Mouse (Mus musculus) bone marrow, adult 2 months (tissue): Measurements from ENCODE around the gene Dbndd2. TPM values are rescaled to one million over a fixed set of nuclear protein-coding genes. Genes with fewer than 3 reads are reported as not detected.

Experiments
- H3K27ac ChIP-seq: fragments of 200-500 bp; 2 replicates; pipeline ENCODE4 v1.5.1; 2012; ENCODE audit warnings: low read depth, mild to moderate bottlenecking, control low read depth, inconsistent platforms, low read length; ENCODE audit not compliant: control insufficient read depth, poor library complexity, insufficient read depth
- H3K4me1 ChIP-seq: fragments of 200-500 bp; 2 replicates; pipeline ENCODE4 v1.6.1; 2011; ENCODE audit warnings: low read length; ENCODE audit not compliant: control insufficient read depth, insufficient read depth
- H3K4me3 ChIP-seq: fragments of 200-500 bp; replicated peaks from 2 replicates; pipeline ENCODE3; 2011; ENCODE audit warnings: mild to moderate bottlenecking, low read depth, low read length, control low read depth; ENCODE audit not compliant: control insufficient read depth
- CTCF ChIP-seq: fragments of 200-500 bp; IDR thresholded peaks from 2 replicates; pipeline ENCODE4 v1.5.1; 2011; ENCODE audit warnings: low read length, control low read depth; ENCODE audit not compliant: control insufficient read depth, insufficient read depth
- POLR2A ChIP-seq: fragments of 200-500 bp; IDR thresholded peaks from 2 replicates; pipeline ENCODE4 v1.6.1; 2011; ENCODE audit warnings: low read depth, mild to moderate bottlenecking, control low read depth, low read length, borderline replicate concordance; ENCODE audit not compliant: control insufficient read depth
- WGBS: fragments of 180-500 bp; shearing (Covaris S2); methylation state at CpG from one replicate; pipeline ENCODE4 v1.1.7; 2018; 5-methylcytosine and 5-hydroxymethylcytosine counted together
- polyA plus RNA-seq: library from polyadenylated mRNA; stranded (reverse); fragments of >200 nt; gene quantifications from 2 replicates; pipeline ENCODE4 v1.2.4, GENCODE M21; 2011; ENCODE audit warnings: low replicate concordance; ENCODE audit not compliant: missing spikeins, insufficient read depth, insufficient read length

Dbndd2 gene
- polyA plus RNA-seq, 1 experiment: 7.5 TPM

DNA sequence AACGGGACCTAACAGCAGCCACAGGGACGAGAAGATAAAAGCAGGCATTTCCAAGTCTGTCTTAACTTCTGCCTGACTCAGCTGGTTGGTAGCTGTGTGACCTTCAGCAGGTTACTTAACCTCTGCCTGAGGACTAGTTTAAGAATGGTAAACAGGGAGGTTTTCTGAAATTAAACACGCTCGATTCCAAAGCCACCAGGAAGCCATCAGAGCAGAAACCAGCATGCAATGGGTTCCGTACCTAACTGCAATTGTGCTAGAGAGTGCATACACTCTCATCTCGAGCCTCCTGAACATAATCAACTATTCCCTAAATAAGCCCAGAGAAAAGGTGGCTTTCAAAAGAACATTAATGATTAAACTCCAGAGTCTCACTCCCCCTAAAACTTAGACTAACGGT lies 44.2 kb upstream of the Dbndd2 start:
- Histone ChIP-seq H3K27ac (no peak overlapping the region), H3K4me3 (peak overlapping the region; percentile 76), H3K4me1 (no peaks in the 10 kb centered on the region)
- no peak for TF ChIP-seq CTCF
- TF ChIP-seq POLR2A: no peak
- 14% methylated on average over 7 of the region's 7 CpGs for WGBS

DNA sequence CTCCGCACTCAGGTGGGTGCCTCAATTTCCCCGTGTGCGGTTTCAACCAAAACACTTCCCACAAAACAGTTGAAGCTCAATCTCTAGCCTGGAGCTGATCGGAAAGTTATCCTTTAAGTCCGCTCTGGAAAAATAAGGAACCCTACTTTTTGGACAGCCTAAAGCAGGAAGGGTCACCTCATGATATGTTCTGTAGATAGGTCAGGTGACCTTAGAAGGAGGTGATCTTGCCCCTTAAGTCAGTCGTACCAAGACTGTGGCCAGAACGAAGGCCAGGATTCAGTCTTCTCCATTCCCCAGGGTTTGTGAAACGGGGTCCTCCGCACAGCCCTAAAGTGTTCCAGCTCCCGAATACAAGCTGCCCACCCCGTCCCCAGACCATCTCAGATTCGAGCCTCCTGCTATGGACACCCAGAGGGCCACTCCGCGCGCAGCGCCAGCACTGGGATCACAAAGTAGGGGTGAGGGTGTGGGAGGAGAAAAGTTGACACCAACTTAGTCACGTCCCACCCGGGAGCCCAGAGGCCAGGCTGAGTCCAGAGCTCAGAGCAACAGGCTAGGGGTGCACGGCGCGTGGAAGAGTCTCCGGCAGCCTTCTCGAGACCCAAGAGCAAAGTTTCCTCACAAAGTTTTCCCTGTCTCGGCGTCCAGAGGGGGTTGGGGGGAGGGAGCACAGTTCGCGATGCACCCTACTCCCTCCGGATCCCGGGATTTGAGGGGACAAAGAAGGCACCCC lies 43.4 kb upstream of the Dbndd2 start:
- no peak for TF ChIP-seq CTCF
- TF ChIP-seq POLR2A: no peak
- 6% methylated on average over 29 of the region's 29 CpGs for WGBS
- peak overlapping the region; percentile 76 for H3K4me3 ChIP-seq
- H3K27ac ChIP-seq: peak overlapping the region; percentile 80
- H3K4me1 ChIP-seq: no peaks in the 10 kb centered on the region

DNA sequence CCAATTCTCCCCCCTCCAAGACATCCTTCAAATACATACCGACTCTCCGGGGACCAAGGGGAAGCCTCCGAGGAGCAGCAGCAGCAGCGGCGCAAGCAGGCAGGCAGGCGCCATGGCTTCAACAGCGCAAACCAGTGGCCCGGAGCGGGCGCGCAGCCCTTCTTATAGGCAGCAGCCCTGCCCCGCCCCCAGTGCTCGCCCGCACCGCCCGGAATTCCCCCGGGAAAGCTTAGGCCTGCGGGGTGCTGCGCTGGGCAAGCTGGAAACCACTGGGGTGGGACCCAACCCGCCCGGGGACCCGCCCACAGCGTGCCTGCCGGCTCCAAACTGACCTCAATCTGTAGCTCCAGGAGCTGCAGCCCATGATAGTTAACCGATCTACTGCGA lies 42.9 kb upstream of the Dbndd2 start:
- H3K27ac ChIP-seq: peak overlapping the region; percentile 80
- WGBS: 1% methylated on average over 26 of the region's 26 CpGs
- H3K4me1 ChIP-seq: no peaks in the 10 kb centered on the region
- TF ChIP-seq POLR2A (peak; percentile 80; the same call in 1 of the 2 replicates), CTCF (no peak)
- peak overlapping the region; percentile 76 for H3K4me3 ChIP-seq

DNA sequence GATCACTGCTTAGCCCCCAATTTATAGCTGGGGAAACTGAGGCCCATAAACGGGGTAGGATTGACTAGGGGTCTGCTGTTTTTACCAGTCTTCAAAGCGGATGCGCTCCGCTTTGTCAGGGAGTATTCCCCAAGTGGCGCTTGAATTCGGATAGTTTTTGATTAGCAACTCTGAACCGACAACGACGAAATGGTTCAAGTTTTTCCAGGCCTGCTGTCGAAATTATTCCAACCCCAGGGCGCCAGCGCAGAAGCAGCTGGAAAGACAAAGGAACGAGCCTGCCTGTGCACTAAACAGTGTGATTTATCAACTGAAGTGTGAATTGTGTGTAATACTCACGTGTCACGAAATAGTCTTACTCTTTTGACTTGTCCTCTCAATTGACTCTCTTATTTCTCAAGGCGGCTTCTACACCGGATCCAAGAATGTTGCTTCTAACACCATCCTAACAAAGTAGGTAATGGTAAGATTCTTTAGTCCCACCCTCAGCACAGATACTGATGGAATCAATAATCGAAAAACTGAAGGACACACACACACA lies 42.4 kb upstream of the Dbndd2 start, which contains the start of gene Sdc4:
Sdc4 (minus strand) TSS at position 428 of the 541 bp plus-strand sequence.
- TF ChIP-seq POLR2A (no peak), CTCF (no peak)
- Histone ChIP-seq H3K4me1 (no peaks in the 10 kb centered on the region), H3K4me3 (peak within 1 kb of the TSS; percentile 76), H3K27ac (peak within 1 kb of the TSS; percentile 80)
- WGBS: 19% methylated on average over 18 of the region's 18 CpGs

DNA sequence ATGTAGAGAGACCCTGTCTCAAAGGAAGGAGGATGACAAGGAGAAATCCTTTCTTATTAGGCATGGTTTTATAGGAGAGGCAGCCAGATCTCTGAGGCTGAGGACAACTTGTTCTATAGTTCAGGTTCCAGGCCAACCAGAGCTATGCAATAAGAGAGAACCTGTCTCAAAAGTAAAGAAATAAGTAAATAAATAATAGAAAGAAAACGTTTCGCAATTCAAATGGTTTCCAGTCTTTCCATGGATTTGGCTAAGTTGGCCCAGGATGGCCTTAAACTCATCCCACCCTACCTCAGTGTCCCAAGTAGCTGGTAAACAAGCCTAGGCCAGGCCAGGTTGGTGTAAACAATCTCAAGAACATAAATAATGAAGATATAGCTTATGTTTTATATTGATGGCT lies 41.2 kb upstream of the Dbndd2 start:
- WGBS: 75% methylated on average over 2 of the region's 2 CpGs
- TF ChIP-seq POLR2A (no peak), CTCF (no peak)
- no peak overlapping the region for H3K4me3 ChIP-seq
- no peak overlapping the region for H3K27ac ChIP-seq
- H3K4me1 ChIP-seq: no peaks in the 10 kb centered on the region

DNA sequence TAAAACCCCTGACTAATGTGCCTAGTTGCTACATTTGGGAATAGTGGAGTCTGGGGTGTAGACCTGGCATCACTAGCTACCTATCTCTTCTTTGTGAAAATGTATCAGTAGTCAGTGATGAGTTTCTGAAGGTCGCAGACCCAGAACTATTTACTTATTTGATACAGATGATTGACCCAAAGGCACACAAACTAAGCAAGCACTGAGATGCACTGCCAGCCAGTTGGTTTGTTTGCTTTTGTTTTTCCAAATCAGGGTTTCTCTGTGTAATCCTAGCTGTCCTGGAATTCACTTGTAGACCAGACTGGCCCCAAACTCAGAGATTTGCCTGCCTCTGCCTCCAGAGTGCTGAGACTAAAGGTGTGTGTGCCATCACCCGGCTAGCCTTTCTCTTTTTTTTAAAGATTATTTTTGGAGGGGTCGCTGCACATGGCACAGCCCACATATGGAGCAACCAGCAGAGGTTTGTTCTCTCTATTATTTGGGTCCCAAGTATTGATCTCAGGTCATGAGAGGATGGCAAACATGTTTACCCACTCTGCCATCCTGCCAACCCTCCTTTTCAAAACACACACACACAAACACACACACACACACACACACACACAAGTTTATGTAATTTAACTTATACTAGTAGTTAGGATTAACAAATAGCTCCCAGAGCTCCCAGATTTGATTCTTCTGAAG lies 40.4 kb upstream of the Dbndd2 start:
- Histone ChIP-seq H3K4me1 (no peaks in the 10 kb centered on the region), H3K4me3 (no peak overlapping the region), H3K27ac (no peak overlapping the region)
- WGBS: 76% methylated on average over 3 of the region's 3 CpGs
- TF ChIP-seq CTCF: no peak
- no peak for TF ChIP-seq POLR2A

DNA sequence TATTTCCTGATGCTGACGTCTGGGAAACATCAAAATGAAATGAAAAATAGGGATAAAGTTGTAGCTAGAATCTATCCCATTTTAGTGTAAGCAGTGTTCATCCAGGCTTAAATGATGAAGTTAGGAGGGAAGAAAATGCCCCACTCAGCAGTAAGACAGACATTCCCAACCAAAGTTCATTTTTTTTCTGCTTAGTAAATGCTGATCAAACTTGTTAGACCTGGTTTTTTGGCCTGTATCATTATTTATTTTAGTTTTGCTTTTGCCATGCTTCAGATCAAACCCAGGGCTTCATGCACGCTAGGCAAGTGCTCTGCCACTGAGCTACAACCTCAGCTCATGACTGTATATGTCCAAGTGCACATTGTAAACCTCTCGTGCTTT lies 39.8 kb upstream of the Dbndd2 start:
- H3K27ac ChIP-seq: no peak overlapping the region
- no peak for TF ChIP-seq POLR2A
- no peak for TF ChIP-seq CTCF
- no peaks in the 10 kb centered on the region for H3K4me1 ChIP-seq
- WGBS: 65% methylated on average over 3 of the region's 3 CpGs
- no peak overlapping the region for H3K4me3 ChIP-seq

DNA sequence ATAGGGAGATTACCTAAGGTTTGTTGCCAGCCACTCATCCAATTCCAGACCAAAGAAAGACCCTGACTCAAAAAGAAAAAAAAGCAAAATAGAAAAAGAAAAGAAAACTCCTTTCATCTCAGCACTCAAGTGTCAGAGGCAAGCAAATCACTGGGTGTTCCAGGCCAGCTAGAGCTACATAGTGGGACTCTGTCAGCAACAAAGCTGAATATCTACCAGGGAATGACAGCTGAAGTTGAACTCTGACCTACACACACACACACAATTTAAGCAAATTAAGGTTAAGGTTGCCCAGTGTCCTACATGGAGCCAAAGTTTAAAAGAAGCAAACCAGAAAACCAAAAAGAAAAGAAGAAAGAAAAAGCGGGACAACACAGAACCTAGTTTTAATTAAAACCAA lies 37.8 kb upstream of the Dbndd2 start:
- H3K27ac ChIP-seq: no peak overlapping the region
- TF ChIP-seq CTCF: no peak
- no peak for TF ChIP-seq POLR2A
- 73% methylated on average over 1 of the region's 1 CpGs for WGBS

DNA sequence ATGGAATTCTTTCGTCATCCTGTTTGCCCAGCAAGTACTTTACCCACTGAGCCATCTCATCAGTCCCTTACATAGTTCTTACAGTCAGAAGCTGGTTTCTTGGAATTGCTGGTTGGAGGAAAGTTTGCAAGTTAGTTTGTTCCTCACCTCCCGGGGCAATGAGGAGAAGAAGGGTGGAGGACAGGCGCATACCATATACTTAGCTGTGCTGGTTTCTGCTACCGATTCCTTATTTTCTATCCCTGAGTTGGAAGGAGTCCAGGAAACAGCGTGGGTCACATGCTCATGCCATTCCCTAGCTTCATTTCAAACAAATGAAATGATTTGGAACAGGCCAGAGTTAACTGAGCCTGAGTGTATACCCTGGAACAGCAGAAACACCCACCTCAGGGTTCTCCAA lies 37.0 kb upstream of the Dbndd2 start:
- WGBS: 73% methylated on average over 5 of the region's 5 CpGs
- TF ChIP-seq POLR2A (no peak), CTCF (no peak)

More for the DNA sequence above, 37.8 kb upstream of the Dbndd2 start:
- Histone ChIP-seq H3K4me1 (no peaks in the 10 kb centered on the region), H3K4me3 (no peak overlapping the region)

More for the DNA sequence above, 37.0 kb upstream of the Dbndd2 start:
- Histone ChIP-seq H3K4me1 (no peaks in the 10 kb centered on the region), H3K27ac (no peak overlapping the region), H3K4me3 (no peak overlapping the region)
